Mouse (Mus musculus) olfactory bulb, adult 2 months (tissue): Measurements from ENCODE around the gene Smyd5. TPM values are rescaled to one million over a fixed set of nuclear protein-coding genes. Genes with fewer than 3 reads are reported as not detected.
A peak's percentile ranks its signal among the peaks of the same experiment; 100 is the strongest.

Experiments
- H3K27ac ChIP-seq: fragments of 200-500 bp; 2 replicates; pipeline ENCODE4 v1.5.1; 2012; ENCODE audit warnings: low read depth, low read length; ENCODE audit not compliant: insufficient read depth
- H3K4me1 ChIP-seq: fragments of 200-500 bp; 2 replicates; pipeline ENCODE4 v1.6.1; 2012; ENCODE audit warnings: low read length; ENCODE audit not compliant: control insufficient read depth, insufficient read depth
- H3K4me3 ChIP-seq: fragments of 200-500 bp; 2 replicates; pipeline ENCODE4 v1.5.1; 2012; ENCODE audit warnings: mild to moderate bottlenecking, low read depth, low read length, moderate library complexity; ENCODE audit not compliant: insufficient read depth
- CTCF ChIP-seq: fragments of 200-500 bp; IDR thresholded peaks from 2 replicates; pipeline ENCODE4 v1.5.1; 2012; ENCODE audit warnings: low read depth, mild to moderate bottlenecking, low read length, moderate library complexity; ENCODE audit not compliant: insufficient read depth
- POLR2A ChIP-seq: fragments of 200-500 bp; IDR thresholded peaks from 2 replicates; pipeline ENCODE4 v1.6.1; 2012; ENCODE audit warnings: mild to moderate bottlenecking, low read depth, low read length, moderate library complexity; ENCODE audit not compliant: insufficient read depth
- WGBS: fragments of 180-500 bp; shearing (Covaris S2); methylation state at CpG from one replicate; pipeline ENCODE4 v1.1.7; 2018; 5-methylcytosine and 5-hydroxymethylcytosine counted together
- polyA plus RNA-seq: library from polyadenylated mRNA; stranded (reverse); fragments of >200 nt; gene quantifications from 2 replicates; pipeline ENCODE4 v1.2.4, GENCODE M21; 2012; ENCODE audit warnings: low replicate concordance; ENCODE audit not compliant: missing spikeins, insufficient read depth, insufficient read length

Smyd5 gene
- polyA plus RNA-seq, 1 experiment = not detected

GRCm38 (mm10) chr6:85410771-85411273 is 21.0 kb upstream of the Smyd5 start:
- TF ChIP-seq POLR2A (no peak), CTCF (peak; percentile 96)
- WGBS = 13% methylated on average over 13 of the region's 13 CpGs
- Histone ChIP-seq H3K27ac (no peak overlapping the region), H3K4me1 (peaks cover 4% of the 10 kb centered on the region; the same call in 1 of the 2 replicates), H3K4me3 (no peak overlapping the region)

GRCm38 (mm10) chr6:85415829-85416228 is 16.0 kb upstream of the Smyd5 start:
- no peaks in the 10 kb centered on the region for H3K4me1 ChIP-seq
- TF ChIP-seq POLR2A (no peak), CTCF (no peak)
- WGBS = 64% methylated on average over 3 of the region's 3 CpGs
- H3K4me3 ChIP-seq = no peak overlapping the region
- no peak overlapping the region for H3K27ac ChIP-seq

- WGBS = 89% methylated on average over 2 of the region's 2 CpGs
- Histone ChIP-seq H3K4me3 (no peak overlapping the region), H3K27ac (no peak overlapping the region), H3K4me1 (no peaks in the 10 kb centered on the region; the same call in 1 of the 2 replicates)
- no peak for TF ChIP-seq POLR2A
- TF ChIP-seq CTCF = no peak
Measured at GRCm38 (mm10) chr6:85419150-85419549, 12.6 kb upstream of the Smyd5 start.

- no peak within 1 kb of the TSS for H3K27ac ChIP-seq
- no peak within 1 kb of the TSS for H3K4me3 ChIP-seq
- no peaks in the 10 kb centered on the region; the same call in 1 of the 2 replicates for H3K4me1 ChIP-seq
- TF ChIP-seq CTCF (no peak), POLR2A (no peak)
- 28% methylated on average over 28 of the region's 28 CpGs for WGBS
Measured at GRCm38 (mm10) chr6:85423836-85424379, 7.9 kb upstream of the Smyd5 start, which contains the start of gene Noto. Noto (plus strand) TSS chr6:85423886.

- 52% methylated on average over 8 of the region's 8 CpGs for WGBS
- Histone ChIP-seq H3K4me1 (peaks cover 3% of the 10 kb centered on the region), H3K27ac (no peak overlapping the region), H3K4me3 (peak overlapping the region; percentile 59)
- TF ChIP-seq POLR2A = no peak
- TF ChIP-seq CTCF = no peak
Measured at GRCm38 (mm10) chr6:85431274-85431841, 431 bp upstream of the Smyd5 start.

GRCm38 (mm10) chr6:85433865-85434264 is 2.1 kb downstream of the Smyd5 start:
- WGBS = 87% methylated on average over 5 of the region's 5 CpGs
- H3K4me1 ChIP-seq = peaks cover 3% of the 10 kb centered on the region
- no peak overlapping the region for H3K27ac ChIP-seq
- no peak overlapping the region for H3K4me3 ChIP-seq
- TF ChIP-seq POLR2A (no peak), CTCF (no peak)

- Histone ChIP-seq H3K27ac (no peak overlapping the region), H3K4me1 (peaks cover 3% of the 10 kb centered on the region), H3K4me3 (no peak overlapping the region)
- WGBS = 80% methylated on average over 1 of the region's 1 CpGs
- TF ChIP-seq CTCF = no peak
- no peak for TF ChIP-seq POLR2A
Measured at GRCm38 (mm10) chr6:85436204-85436603, 4.4 kb downstream of the Smyd5 start.

- WGBS = 92% methylated on average over 5 of the region's 6 CpGs
- H3K4me3 ChIP-seq = no peak overlapping the region
- no peak overlapping the region for H3K27ac ChIP-seq
- peaks cover 2% of the 10 kb centered on the region for H3K4me1 ChIP-seq
- TF ChIP-seq CTCF (no peak), POLR2A (no peak)
Measured at GRCm38 (mm10) chr6:85436631-85437030, 4.8 kb downstream of the Smyd5 start.

- 84% methylated on average over 4 of the region's 4 CpGs for WGBS
- H3K27ac ChIP-seq = no peak overlapping the region
- TF ChIP-seq CTCF (no peak), POLR2A (no peak)
- no peak overlapping the region for H3K4me3 ChIP-seq
- peaks cover 4% of the 10 kb centered on the region; the same call in 1 of the 2 replicates for H3K4me1 ChIP-seq
Measured at GRCm38 (mm10) chr6:85441142-85441541, 9.4 kb downstream of the Smyd5 start.
